ENCODE assay signal across 8 mouse cellular contexts in the genomic region with DNA sequence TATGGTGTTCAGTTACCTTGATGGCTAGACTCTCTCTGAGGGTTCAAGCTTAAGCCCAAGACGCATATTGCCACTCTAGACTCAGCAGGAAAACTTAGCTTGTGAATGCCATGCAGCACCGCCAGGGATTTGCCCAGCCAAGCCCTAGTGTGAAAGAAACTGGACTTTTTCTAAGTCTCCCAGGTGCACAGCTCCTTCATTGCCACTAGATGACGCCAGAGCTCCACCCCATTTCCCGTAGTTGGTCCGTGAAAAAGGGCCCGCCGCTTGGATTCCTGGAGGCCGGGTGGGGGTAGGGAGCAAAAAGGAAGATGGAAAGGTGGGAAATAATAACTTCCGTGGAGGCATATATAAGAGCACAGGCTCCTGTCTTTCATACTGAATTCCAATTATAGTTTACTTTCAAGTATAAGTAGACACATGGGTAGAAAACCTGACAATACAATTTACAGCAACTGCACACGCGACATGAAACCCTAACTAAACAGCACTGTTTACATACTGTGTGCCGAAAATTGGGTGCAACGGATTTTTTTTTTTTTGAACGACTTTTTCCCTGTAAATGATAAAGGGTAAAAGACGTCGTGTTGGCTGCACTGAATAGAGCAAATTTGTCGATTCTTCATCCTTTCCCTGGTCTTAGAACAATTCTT. TPM values are rescaled to one million over a fixed set of nuclear protein-coding genes. Genes with fewer than 3 reads are reported as not detected.
DNase-seq lines count a peak whose midpoint lies in the region; ATAC-seq lines count a peak whose summit lies in the region.

No protein-coding gene starts in this region.

- H3K36me3 ChIP-seq in forebrain, embryonic 10.5 days (replicated peaks), result no peaks in the 10 kb centered on the region
- H3K36me3 ChIP-seq in hindbrain, embryonic 13.5 days, result no peaks in the 10 kb centered on the region
- no peaks in the 10 kb centered on the region for H3K36me3 ChIP-seq in limb, embryonic 12.5 days
- no peaks in the 10 kb centered on the region for H3K36me3 ChIP-seq in midbrain, embryonic 16.5 days (ENCODE audit: control insufficient read depth, insufficient read depth, low read length)

- H3K9me3 ChIP-seq in forebrain, embryonic 10.5 days, result no peaks in the 10 kb centered on the region
- no peaks in the 10 kb centered on the region for H3K9me3 ChIP-seq in hindbrain, embryonic 13.5 days
- H3K9me3 ChIP-seq in limb, embryonic 12.5 days, result no peaks in the 10 kb centered on the region
- H3K9me3 ChIP-seq in midbrain, embryonic 16.5 days (replicated peaks; ENCODE audit: control insufficient read depth, low read length, poor library complexity, severe bottlenecking), result no peaks in the 10 kb centered on the region

- 22% methylated on average over 17 of the region's 17 CpGs for WGBS in forebrain, embryonic 10.5 days
- WGBS in hindbrain, embryonic 13.5 days, result 19% methylated on average over 17 of the region's 17 CpGs
- 20% methylated on average over 17 of the region's 17 CpGs for WGBS in limb, embryonic 12.5 days
- 22% methylated on average over 17 of the region's 17 CpGs for WGBS in midbrain, embryonic 16.5 days

- DNase-seq in ovary, postnatal 36 days (ENCODE audit: low spot score), result peak; percentile 39
- no peak for DNase-seq in ovary, postnatal 10 days (ENCODE audit: low spot score)
- peak; percentile 78 for DNase-seq in adipocyte (ENCODE audit: low spot score)
- peak; percentile 72 for DNase-seq in forebrain, embryonic 10.5 days (ENCODE audit: extremely low spot score, low spot score)
- DNase-seq in natural killer cell, adult 2 months (ENCODE audit: low spot score in 2 of 2), result no peak

- peak; percentile 83 for ATAC-seq in hindbrain, embryonic 13.5 days (ENCODE audit: low FRiP score)
- peak; percentile 15; the same call in 1 of the 2 replicates for ATAC-seq in limb, embryonic 12.5 days (ENCODE audit: insufficient number of reproducible peaks, insufficient read depth, low FRiP score, low TSS enrichment, low read depth)
- peak; percentile 83 for ATAC-seq in midbrain, embryonic 16.5 days

- H3K27me3 ChIP-seq in forebrain, embryonic 10.5 days (ENCODE audit: poor library complexity, severe bottlenecking), result peaks cover 15% of the 10 kb centered on the region
- peaks cover 18% of the 10 kb centered on the region for H3K27me3 ChIP-seq in hindbrain, embryonic 13.5 days
- peaks cover 43% of the 10 kb centered on the region for H3K27me3 ChIP-seq in limb, embryonic 12.5 days
- no peaks in the 10 kb centered on the region; the same call in none of the 2 replicates for H3K27me3 ChIP-seq in midbrain, embryonic 16.5 days (ENCODE audit: control insufficient read depth, insufficient read depth, low read depth, low read length)

- H3K4me1 ChIP-seq in forebrain, embryonic 10.5 days, result peaks cover 9% of the 10 kb centered on the region; the same call in 1 of the 2 replicates
- no peaks in the 10 kb centered on the region for H3K4me1 ChIP-seq in hindbrain, embryonic 13.5 days (replicated peaks)
- peaks cover 11% of the 10 kb centered on the region for H3K4me1 ChIP-seq in limb, embryonic 12.5 days (replicated peaks)
- no peaks in the 10 kb centered on the region for H3K4me1 ChIP-seq in midbrain, embryonic 16.5 days (ENCODE audit: control insufficient read depth, insufficient read depth, low read length)

- no peak overlapping the region for H3K27ac ChIP-seq in forebrain, embryonic 10.5 days
- H3K27ac ChIP-seq in hindbrain, embryonic 13.5 days, result no peak overlapping the region
- H3K27ac ChIP-seq in limb, embryonic 12.5 days, result no peak overlapping the region
- H3K27ac ChIP-seq in midbrain, embryonic 16.5 days (ENCODE audit: low read length), result no peak overlapping the region

- H3K9ac ChIP-seq in hindbrain, embryonic 13.5 days, result 0 out of 2 replicates have a peak overlapping the region, but pooled peaks have one; percentile 24
- no peak overlapping the region for H3K9ac ChIP-seq in limb, embryonic 12.5 days (replicated peaks)
- H3K9ac ChIP-seq in midbrain, embryonic 16.5 days (ENCODE audit: low read depth, low read length), result no peak overlapping the region

- peak overlapping the region; percentile 6; the same call in 1 of the 2 replicates for H3K4me3 ChIP-seq in forebrain, embryonic 10.5 days
- peak overlapping the region; percentile 15; the same call in 1 of the 2 replicates for H3K4me3 ChIP-seq in hindbrain, embryonic 13.5 days
- no peak overlapping the region for H3K4me3 ChIP-seq in limb, embryonic 12.5 days (replicated peaks)
- peak overlapping the region; percentile 25; the same call in 1 of the 2 replicates for H3K4me3 ChIP-seq in midbrain, embryonic 16.5 days (ENCODE audit: low read depth, low read length)

- H3K4me2 ChIP-seq in hindbrain, embryonic 13.5 days, result peak overlapping the region; percentile 41
- H3K4me2 ChIP-seq in limb, embryonic 12.5 days, result peak overlapping the region; percentile 38
- H3K4me2 ChIP-seq in midbrain, embryonic 16.5 days (ENCODE audit: low read length), result peak overlapping the region; percentile 48

RNA-seq across cellular contexts. Expression of gene Foxc1, which starts 13.8 kb away (rescaled TPM):
- 2.5 and 2.6 TPM in 2 replicates for polyA plus RNA-seq in forebrain, embryonic 10.5 days (2016; fragmentation: Nextera tagmentation; extraction: Ambion mirVana)
- polyA plus RNA-seq in hindbrain, embryonic 13.5 days (2015; fragmentation: Nextera tagmentation; extraction: Ambion mirVana), result 1.3 and 1.7 TPM in 2 replicates
- polyA plus RNA-seq in limb, embryonic 12.5 days (2016; fragmentation: Nextera tagmentation; extraction: Ambion mirVana), result 7.5 and 8.5 TPM in 2 replicates
- 0.44 and 0.81 TPM in 2 replicates for polyA plus RNA-seq in midbrain, embryonic 16.5 days (2015; fragmentation: Nextera tagmentation; extraction: Ambion mirVana)

Comparison
In these comparisons a context has a peak if more than half of its experiments do, and no peak if none do; other contexts are left out.
1. DNase-seq: peak in ovary, postnatal 36 days (single experiment), adipocyte (single experiment) and forebrain, embryonic 10.5 days (single experiment); none in ovary, postnatal 10 days (single experiment) and natural killer cell, adult 2 months (0 of 2).
2. ATAC-seq: peak in every context shown above with its lines; median percentile 83 in hindbrain, embryonic 13.5 days; 83 in midbrain, embryonic 16.5 days; 15 in limb, embryonic 12.5 days.
3. Peak in every context shown above with its lines, with median percentiles within 50 percentile points of each other: H3K4me2 ChIP-seq.